Mouse (Mus musculus) splenic B cell, adult 2 months (primary cell): ENCODE data around the gene Aak1.

Source experiments
- DNase-seq: peaks from one replicate; pipeline ENCODE4 v3.0.0-alpha.2; 2011; ENCODE audit warnings: low read depth, low spot score
- H3K27me3 ChIP-seq: 2 replicates; pipeline ENCODE4 v1.6.1; 2012; ENCODE audit warnings: mild to moderate bottlenecking, low read length, moderate library complexity, mixed read lengths; ENCODE audit not compliant: control insufficient read depth, poor library complexity, insufficient read depth, severe bottlenecking
- H3K36me3 ChIP-seq: 2 replicates; pipeline ENCODE4 v1.6.1; 2012; ENCODE audit warnings: mild to moderate bottlenecking, low read length, moderate library complexity, mixed read lengths; ENCODE audit not compliant: control insufficient read depth, poor library complexity, insufficient read depth, severe bottlenecking

Gene Aak1

GRCm38 (mm10) chr6:86823824-86824223 lies 25.5 kb upstream of the Aak1 start:
- no peak for DNase-seq
- Histone ChIP-seq H3K27me3 (no peaks in the 10 kb centered on the region), H3K36me3 (no peaks in the 10 kb centered on the region)

- no peak for DNase-seq
- Histone ChIP-seq H3K36me3 (no peaks in the 10 kb centered on the region), H3K27me3 (no peaks in the 10 kb centered on the region)
Measured at GRCm38 (mm10) chr6:86824401-86824800, 24.9 kb upstream of the Aak1 start.

GRCm38 (mm10) chr6:86827432-86827831 lies 21.9 kb upstream of the Aak1 start:
- H3K27me3 ChIP-seq: no peaks in the 10 kb centered on the region
- H3K36me3 ChIP-seq: no peaks in the 10 kb centered on the region
- DNase-seq: peak; percentile 58

- Histone ChIP-seq H3K36me3 (no peaks in the 10 kb centered on the region), H3K27me3 (no peaks in the 10 kb centered on the region)
- no peak for DNase-seq
Measured at GRCm38 (mm10) chr6:86829768-86830167, 19.5 kb upstream of the Aak1 start.

- no peaks in the 10 kb centered on the region for H3K27me3 ChIP-seq
- no peak for DNase-seq
Measured at GRCm38 (mm10) chr6:86830738-86831500, 18.4 kb upstream of the Aak1 start.

GRCm38 (mm10) chr6:86832802-86833502 lies 16.4 kb upstream of the Aak1 start:
- Histone ChIP-seq H3K27me3 (no peaks in the 10 kb centered on the region), H3K36me3 (no peaks in the 10 kb centered on the region)
- no peak for DNase-seq

More at GRCm38 (mm10) chr6:86830738-86831500, 18.4 kb upstream of the Aak1 start:
- no peaks in the 10 kb centered on the region for H3K36me3 ChIP-seq

GRCm38 (mm10) chr6:86839089-86839488 lies 10.2 kb upstream of the Aak1 start:
- no peaks in the 10 kb centered on the region for H3K36me3 ChIP-seq
- no peaks in the 10 kb centered on the region for H3K27me3 ChIP-seq
- DNase-seq: no peak

GRCm38 (mm10) chr6:86841949-86842348 lies 7.4 kb upstream of the Aak1 start:
- Histone ChIP-seq H3K27me3 (no peaks in the 10 kb centered on the region), H3K36me3 (no peaks in the 10 kb centered on the region)
- no peak for DNase-seq

- no peak for DNase-seq
- no peaks in the 10 kb centered on the region for H3K27me3 ChIP-seq
- no peaks in the 10 kb centered on the region for H3K36me3 ChIP-seq
Measured at GRCm38 (mm10) chr6:86843636-86844035, 5.7 kb upstream of the Aak1 start.

GRCm38 (mm10) chr6:86846467-86846866 lies 2.9 kb upstream of the Aak1 start:
- no peak for DNase-seq
- no peaks in the 10 kb centered on the region for H3K36me3 ChIP-seq
- no peaks in the 10 kb centered on the region for H3K27me3 ChIP-seq

GRCm38 (mm10) chr6:86847816-86848215 lies 1.5 kb upstream of the Aak1 start:
- no peaks in the 10 kb centered on the region for H3K36me3 ChIP-seq
- DNase-seq: no peak
- no peaks in the 10 kb centered on the region for H3K27me3 ChIP-seq

GRCm38 (mm10) chr6:86848580-86848914 lies 770 bp upstream of the Aak1 start:
- DNase-seq: no peak
- no peaks in the 10 kb centered on the region for H3K36me3 ChIP-seq
- no peaks in the 10 kb centered on the region for H3K27me3 ChIP-seq

- DNase-seq: peak; percentile 13
- Histone ChIP-seq H3K27me3 (no peaks in the 10 kb centered on the region), H3K36me3 (no peaks in the 10 kb centered on the region)
Measured at GRCm38 (mm10) chr6:86849692-86850445, 552 bp downstream of the Aak1 start.

- peak; percentile 13 for DNase-seq
- Histone ChIP-seq H3K27me3 (no peaks in the 10 kb centered on the region), H3K36me3 (no peaks in the 10 kb centered on the region)
Measured at GRCm38 (mm10) chr6:86850588-86850987, 1.3 kb downstream of the Aak1 start.

- DNase-seq: no peak
- Histone ChIP-seq H3K27me3 (no peaks in the 10 kb centered on the region), H3K36me3 (no peaks in the 10 kb centered on the region)
Measured at GRCm38 (mm10) chr6:86851561-86851960, 2.2 kb downstream of the Aak1 start.
